Mouse (Mus musculus) erythroblast, adult 5-6 weeks (primary cell): Measurements from ENCODE around the gene Rcc2. TPM values are rescaled to one million over a fixed set of nuclear protein-coding genes. Genes with fewer than 3 reads are reported as not detected.

Experiments
- ATAC-seq: replicated peaks from 2 replicates; pipeline ENCODE4 v1.8.0; 2016; ENCODE audit warnings: moderate number of reproducible peaks, mild to moderate bottlenecking, moderate TSS enrichment, inconsistent platforms; ENCODE audit not compliant: poor library complexity, low FRiP score, severe bottlenecking
- total RNA-seq, 2 experiments: library from RNA; stranded (forward) in 1 of 2; stranded (reverse) in 1 of 2; fragments of 150-400 nt in 1 of 2; fragments of 200-764, 138-1000 nt in 1 of 2; gene quantifications; 2 replicates each; pipeline versions ENCODE4 v1.2.3 to v1.2.4; 2015 to 2017; ENCODE audit warnings: low replicate concordance in 2 of 2

The Rcc2 gene
- total RNA-seq (2015; ENCODE audit: low replicate concordance) (10.6 and 17.8 TPM in 2 replicates), total RNA-seq (2017; ENCODE audit: low replicate concordance) (21.0 and 24.1 TPM in 2 replicates)

DNA sequence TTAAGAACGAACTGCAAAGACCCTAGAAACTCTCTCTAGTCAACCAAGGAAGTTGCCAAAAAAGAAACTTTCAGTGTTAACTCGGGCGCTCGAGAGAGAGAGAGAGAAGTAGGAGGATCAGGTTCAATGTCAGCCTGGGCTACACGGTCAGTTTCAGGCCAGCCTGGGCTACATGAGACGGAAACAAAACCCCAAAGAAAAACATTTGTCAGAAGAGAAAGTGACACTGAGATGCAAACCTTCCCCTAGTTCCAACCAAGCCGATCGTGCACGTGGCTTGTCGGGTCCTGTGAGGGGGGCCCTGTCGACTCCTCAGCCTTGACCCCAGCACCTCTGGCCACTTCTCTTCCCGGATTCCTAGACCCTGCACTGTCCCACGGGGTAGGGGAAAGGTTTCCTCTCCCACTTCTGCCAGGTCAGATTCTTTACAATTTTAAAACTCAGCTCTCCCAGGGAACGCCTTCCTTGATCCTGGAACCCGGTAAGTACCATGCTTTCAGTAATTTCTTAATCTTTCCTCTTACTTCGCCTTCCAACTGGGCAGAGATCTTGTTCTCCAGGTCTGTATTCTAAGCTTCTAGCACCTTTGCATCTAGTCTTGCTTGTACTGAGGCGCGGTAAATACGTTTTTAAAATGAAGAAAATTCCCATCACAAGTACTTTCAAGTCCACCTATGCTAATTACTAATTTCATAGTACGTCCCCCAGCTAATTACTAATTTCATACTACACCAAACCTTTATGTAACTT is at the start of gene Rcc2:
TSS of gene Rcc2 (plus strand) at position 273 of the 750 bp plus-strand sequence.
- ATAC-seq: no peak

DNA sequence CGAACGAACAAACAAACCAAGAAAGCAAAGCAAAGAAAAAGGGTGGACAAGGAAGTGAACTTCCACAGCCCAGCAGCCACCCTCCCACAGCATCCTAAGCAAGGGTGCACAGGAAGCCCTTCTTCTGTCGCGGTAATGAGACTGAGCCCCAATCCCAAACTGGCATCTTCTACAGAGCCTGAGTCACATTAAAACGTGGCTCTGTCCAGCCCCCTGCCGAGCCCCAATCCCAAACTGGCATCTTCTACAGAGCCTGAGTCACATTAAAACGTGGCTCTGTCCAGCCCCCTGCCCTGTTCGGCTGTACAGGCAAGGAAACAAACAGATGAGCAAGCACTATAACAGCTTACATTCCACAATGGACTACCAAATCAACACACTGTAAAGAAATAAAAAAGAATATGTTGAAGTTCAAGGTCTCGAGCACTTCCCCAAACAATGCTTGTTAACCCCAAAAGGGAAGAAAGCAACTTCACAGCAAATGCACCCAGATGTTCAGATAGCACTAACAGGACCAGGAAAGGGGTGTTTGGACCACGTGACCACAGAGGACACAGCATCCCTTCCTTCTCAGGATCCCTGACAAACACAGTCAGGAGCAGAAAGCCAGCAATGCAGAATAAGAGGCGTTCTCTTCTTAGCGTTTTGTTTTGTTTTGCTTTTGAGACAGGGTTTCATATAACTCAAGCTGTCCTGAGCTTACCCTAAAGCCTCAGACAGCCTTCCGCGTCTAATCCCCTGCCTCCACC is 46.3 kb upstream of the Rcc2 start:
- no peak for ATAC-seq

DNA sequence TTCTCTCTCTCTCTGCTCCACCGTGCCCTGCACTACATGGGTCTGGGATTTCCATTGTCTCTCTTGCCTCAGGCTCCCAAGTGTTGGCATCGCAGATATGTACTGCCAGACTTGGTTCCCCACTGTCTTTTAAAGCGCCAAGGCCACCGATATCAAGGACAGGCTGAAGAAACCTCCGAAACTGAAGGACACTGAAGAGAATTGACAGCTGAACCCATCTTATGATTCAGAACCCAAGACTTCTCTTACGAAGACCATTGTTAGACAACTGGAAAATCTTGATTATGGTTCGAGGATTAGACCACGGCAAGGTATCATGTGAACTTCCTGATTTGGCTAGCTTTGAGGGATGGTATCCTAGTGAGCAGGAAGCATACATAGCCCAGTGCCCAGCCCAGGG is 45.5 kb upstream of the Rcc2 start:
- ATAC-seq: no peak

DNA sequence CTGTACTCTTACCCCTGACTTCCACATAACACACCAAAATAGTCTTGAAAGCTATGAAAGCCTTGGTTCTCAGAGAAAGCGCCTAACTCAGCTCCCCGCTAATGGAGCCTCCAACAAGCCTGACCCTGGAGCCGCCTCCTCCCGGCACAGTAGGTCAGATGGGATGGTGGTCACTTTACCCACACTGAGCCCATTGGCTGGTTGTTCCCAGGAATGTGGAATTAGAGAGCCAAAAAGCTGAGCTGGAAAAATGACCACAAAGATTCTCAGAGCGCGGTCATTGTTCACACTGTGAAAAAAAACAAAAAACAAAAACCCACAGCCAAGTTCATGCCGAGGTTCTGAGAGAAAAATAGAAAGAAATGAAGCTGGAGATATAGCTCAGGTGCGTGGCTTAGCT is 43.8 kb upstream of the Rcc2 start:
- ATAC-seq: no peak

DNA sequence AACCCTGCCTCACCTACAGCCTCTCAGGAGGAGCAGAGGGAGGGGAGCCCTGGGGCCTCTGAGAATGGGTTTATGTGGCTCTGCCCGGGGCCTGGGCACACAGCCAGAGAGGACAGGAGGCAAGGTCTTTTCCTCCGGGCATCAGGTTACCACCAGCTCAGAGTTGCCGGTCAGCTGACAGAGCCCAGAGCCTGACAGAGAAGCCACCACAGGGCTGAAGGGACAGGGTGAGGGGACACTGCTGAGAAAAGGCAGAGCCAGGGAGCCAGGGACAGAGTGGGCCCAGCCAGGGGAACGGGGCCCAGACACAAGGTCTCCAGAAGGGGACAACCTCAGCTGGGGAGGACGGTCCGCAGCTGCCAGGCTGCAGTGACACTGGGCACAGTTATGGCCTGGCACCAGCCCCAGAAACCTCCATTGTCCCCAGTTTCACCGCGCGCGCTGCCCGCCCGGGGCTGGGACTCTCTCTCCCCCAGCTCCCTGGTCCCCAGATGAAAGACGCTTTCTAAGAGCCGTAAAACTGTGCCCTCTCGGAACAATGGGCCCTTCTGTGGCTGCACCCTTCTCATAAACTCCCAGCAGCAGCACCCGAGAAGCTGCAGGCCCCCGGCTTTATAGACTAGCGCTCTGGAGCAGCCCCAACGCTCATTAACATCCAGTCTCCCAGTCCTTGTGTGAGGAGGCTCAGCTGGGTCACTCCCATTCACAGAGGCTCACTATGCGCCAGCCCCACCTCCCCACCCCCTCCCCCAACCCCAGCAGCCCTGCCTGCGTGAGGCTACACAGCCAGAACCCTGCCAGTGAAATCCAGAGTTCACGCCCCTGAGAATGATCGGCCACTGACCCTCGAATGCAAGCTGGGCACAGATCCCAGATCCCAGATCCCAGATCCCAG is 42.4 kb upstream of the Rcc2 start:
- ATAC-seq: no peak

DNA sequence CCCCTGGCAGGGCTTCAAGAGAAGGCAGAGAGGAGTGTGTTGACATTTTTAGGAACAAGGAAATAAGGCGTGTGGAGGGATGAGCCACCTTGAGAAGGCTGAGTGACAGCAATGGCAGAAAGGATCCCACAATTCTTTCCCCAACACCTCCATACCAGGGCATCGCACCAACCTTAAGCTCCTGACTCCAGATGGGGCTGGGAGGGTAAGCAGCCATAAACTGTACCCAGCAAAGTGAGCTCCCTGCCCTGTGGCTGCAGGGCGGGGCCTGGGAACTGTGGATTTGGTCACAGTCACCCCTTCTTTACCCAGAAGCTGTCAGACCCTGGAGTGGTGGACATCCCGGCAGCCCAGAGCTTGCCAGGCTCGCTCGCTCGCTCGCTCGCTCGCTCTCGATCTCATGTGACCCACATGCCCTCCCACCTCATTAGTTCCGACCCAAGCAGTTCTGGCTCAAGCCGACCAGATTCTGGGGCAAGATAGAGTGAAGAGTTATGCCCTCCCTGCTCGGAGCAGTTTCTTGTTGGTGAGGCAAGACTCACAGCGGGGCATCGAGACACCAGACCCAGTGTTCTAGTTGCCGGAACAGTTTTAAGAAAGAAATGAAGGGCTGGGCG is 38.8 kb upstream of the Rcc2 start:
- no peak for ATAC-seq

DNA sequence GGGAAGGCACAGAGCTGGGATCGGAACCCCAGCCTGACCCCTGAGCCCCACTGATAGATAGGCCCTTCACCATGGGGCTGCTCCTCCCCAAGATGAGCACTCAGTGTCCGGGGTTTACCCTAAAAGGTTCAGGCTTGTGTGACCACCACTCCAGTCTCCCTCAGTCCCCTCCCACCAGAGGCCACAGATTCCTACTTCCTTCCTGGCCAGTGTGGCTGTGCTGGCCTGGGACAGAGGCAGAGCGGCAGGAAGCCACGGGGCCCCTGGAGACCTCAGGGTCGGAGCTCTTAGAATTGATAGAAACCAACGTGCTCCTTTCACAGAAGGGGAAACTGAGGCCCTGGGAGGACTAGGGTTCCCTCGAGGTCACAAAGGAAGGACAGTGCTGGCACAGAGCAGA is 37.9 kb upstream of the Rcc2 start:
- ATAC-seq: no peak

DNA sequence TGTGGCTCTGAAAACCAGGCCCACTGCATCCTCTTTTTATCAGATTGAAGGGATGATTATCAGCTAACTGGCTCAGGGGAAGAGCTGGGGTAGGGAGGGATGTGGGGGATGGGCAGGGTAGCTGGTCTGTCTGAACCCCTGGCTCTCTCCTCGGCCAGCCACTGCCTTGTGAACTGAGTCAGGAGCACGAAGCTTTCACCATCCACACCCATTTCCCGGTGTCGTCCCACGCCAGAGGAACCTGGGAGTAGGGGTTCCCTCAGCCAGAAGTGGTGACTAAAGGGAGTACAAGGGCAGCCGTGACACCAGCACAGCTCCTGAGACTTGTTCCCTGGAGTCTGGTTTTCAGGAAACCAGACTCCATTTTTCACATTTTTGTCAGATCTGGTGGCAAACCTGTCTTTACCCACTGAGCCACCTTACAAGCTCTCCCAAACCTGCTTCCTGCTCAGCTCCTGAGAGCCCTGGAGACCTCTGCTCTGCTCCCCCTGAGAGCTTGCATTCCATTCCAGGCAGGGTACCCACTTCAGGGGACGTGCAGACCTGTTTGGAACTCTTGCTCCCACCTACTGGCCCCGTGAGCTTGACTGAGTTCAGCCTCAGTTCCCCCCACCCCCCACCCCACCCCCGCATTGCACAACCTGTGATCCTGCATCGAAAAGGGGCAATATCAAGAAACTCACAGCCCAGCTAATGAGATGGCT is 37.3 kb upstream of the Rcc2 start:
- ATAC-seq: no peak

DNA sequence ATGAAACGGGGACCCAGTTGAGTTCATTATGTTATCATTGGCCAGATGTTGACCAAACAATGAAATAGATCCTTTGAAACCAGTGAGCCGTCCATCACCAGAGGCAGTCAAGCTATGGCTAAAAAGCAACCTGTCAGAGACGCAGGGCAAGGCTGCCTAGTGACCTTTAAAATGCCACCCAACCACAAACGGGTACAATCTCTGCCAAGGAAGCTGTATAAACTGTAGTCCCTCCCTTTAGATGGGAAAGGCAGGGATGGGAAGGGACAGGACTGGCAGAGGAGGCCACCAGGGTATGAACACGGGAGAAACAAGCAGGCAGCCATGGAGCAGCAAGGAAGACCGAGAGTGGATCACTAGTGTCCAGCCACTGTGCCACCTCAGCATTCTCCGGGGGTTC is 35.3 kb upstream of the Rcc2 start:
- ATAC-seq: no peak

DNA sequence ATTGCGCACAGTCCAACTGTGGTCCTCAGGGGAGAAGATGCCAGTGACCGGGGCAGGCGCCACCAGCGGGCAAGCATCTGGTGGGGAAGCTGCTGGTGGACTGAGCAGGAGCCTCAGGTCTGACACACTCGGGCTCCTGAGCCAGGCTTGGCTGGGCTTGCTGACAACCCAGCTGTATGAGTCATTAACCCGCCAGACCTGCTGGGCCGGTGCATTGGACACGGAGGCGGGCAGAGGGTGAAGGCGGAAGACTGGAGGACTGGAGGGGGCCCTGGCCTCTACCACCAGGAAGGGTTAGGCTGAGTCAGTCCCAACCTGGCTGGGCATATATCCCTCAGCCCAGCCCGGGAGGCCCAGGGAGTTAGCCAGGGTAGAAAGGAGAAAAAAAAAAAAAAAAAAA is 34.6 kb upstream of the Rcc2 start, which contains the start of gene Arhgef10l:
TSS of gene Arhgef10l (minus strand) at position 253 of the 400 bp plus-strand sequence.
- no peak for ATAC-seq

DNA sequence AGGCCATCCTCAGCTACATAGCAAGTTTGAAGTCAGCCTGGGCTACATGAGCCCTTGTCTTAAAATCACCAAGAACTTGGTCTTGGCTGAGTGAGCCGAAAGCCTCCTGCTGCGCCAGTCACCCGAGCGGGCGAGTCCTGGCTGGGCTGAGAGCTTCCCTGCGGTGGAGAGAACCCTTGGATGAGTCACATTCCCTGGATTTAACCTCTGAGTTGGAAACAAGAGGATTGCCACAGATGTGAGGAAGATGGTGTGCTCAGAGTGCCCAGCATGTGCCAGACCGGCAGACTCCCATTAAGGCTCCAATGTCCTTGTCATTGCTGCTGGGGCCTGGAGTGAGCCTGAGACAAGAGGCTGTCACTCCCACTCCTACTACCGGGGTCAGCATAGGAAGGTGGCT is 32.5 kb upstream of the Rcc2 start:
- ATAC-seq: no peak

DNA sequence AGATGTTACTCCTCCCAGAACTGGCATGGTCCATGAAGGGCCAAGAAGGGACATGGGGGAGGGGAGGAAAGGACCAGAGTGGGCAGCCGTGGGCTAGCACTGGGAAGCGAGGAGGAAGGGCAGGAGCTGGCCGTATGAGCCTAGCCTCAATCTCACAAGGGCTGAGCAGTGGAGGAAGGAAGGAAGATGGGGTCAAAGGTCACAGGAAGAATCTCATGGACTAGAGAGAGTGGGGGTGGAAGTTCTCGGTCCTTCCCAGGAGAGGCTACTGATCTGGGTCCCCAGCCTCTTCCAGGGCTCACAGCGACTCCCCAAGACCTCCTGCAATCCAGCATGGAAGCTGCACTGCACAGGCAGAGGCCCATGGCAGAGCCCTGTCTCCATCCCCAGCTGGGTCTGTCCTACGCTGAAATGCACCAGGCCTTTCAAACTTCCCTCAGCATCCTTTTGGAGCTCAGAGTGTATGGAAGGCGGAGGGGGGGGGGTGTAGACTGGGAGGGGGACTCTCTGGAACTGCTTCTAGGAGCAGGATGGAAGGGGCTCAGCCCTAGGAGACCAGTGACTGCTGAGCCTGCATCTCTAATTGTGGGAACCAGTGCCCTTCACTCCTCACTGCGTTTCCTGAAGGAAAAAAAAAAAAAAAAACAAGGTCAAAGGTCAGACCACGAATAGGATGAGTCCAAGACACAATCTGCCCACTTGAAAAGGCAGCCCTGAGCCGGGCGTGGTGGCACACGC is 26.6 kb upstream of the Rcc2 start:
- ATAC-seq: no peak

DNA sequence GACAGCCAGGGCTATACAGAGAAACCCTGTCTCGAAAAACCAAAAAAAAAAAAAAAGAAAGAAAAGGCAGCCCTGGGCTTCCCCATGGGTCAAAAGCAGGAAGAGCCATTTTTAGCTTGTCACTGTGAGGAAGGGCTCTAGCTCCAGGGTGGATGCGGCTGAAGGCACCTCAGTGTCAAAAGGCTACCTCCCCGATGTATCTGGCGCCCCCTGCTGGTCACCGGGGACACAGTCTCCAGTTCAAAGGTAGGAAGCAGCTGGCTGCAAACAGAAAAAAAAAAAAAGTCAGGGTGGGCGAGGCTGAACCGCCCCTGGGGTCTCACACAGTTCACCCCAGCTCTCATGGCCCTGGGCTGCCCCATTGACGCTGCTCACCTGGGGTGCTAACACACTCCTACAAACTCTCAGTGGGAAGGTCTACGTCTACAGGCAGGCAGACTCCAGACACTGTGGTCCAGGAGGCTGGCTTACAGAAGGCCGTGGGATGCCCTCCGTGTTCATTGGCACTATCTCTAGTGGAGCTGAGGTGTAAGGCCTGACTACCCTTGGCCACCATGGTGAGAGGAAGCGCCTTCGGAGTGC is 25.9 kb upstream of the Rcc2 start:
- peak; percentile 74 for ATAC-seq

DNA sequence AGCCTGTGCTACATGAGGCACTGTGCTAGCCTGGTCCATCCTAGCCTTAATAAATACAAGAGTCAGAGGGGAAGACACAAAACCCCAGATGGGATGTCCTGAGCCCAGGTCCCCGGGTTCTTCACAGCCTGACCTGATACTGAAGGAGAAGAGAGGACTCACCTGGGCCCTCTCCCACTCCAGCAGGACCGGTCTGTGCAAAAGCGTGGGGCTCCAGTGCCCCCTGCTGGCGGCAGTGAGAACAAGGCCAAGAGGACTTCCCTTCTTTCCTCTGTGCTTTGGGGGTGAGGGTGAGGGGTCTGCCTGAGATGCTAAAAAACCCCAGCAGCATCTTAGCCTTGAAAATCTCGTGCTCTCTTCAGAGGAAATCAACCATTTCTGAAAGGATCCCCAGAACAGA is 21.3 kb upstream of the Rcc2 start:
- ATAC-seq: peak; percentile 59; the same call in 1 of the 2 replicates

DNA sequence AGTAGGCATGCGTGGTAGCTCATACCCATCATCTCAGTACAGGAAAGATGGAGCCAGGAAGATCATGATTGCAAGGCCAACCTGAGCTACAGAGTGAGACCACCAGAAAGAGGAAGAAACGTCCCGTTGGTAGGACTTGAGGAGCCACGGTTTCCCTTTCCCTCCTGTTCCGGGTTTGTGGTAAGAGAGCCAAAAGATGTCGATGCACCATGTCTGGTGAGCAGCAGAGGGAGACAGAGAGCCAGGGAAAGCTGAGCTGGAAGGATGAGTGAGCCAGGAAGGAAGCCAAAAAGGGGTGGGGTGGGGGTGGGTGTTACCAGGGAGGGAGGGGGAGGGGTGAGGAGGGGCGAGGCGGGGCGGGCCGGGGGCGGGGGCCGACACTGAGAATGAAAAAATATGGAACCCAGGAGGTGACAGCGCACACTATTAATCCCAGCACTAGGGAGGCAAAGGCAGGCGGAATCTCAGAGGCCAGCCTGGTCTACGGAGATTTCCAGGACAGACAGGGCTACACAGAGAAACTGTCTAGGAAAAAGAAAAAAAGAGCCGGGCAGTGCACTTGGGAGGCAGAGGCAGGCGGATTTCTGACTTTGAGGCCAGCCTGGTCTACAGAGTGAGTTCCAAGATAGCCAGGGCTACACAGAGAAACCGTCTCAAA is 20.5 kb upstream of the Rcc2 start:
- peak; percentile 55 for ATAC-seq

DNA sequence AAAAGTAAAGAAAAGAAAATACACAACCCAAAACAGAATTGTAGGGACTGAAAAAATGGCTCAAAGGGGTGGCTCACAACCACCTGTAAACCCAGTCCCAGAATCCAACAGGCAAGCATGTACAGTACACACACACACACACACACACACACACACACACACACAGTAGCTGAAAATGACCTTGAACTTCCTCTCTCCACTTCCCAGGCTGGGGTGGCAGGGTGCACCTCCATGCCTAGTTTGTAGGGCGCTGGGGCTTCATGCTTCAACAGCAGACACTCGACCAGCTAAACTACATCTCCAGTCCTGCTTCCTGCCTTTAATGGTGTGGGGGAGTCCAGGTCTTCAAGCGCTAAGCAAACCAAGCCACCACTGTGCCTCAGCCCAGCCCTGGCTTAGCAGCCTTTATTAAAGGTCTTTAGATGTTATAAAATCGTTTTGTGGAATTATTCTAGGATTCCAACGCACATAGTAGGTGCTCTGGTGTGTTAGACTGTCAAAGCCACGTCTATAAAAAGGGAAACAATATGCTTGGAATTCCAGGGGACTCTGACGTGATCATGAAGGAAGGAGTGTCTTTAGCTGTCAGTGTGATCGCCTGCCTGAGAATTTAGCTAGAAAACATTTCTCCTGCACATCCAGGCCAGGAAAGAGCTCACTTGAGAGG is 19.5 kb upstream of the Rcc2 start:
- no peak for ATAC-seq

DNA sequence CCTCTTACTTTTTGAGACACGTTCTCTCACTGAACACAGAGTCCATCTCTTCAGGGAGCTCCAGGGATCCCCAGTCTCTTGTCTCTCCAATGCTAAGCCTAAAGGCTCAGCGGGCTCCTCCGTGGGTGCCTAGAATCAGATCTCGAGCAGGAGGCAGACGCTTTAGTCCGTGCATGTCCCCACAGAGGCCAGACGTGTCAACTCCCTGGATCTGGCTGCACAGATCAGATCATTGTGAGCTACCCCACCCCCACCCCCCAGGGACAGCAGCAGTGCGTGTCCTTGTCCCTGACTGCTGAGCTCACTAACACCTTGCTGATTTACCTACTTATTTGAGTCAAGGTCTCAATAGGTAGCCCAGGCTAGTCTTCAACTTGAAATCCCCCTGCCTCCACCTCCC is 16.7 kb upstream of the Rcc2 start:
- no peak for ATAC-seq
